Mouse (Mus musculus) G1E (cell line): ENCODE data around the gene Plekha7. TPM values are rescaled to one million over a fixed set of nuclear protein-coding genes. Genes with fewer than 3 reads are reported as not detected.
"Not testable (repeated sequence)": the region's sequence is repeated elsewhere in the genome, so short reads cannot be mapped to it uniquely, and the experiment has no call there.

Source experiments
- ATAC-seq: 2 replicates; pipeline ENCODE4 v1.8.0; 2016; ENCODE audit warnings: mild to moderate bottlenecking; ENCODE audit not compliant: insufficient number of reproducible peaks, poor library complexity, low FRiP score, severe bottlenecking; ENCODE audit errors: extremely low read depth
- DNase-seq: peaks from one replicate; pipeline ENCODE4 v3.0.0; 2012; ENCODE audit warnings: low spot score
- H3K27me3 ChIP-seq: 2 replicates; pipeline ENCODE4 v1.6.1; 2012; ENCODE audit warnings: mild to moderate bottlenecking, low read length, inconsistent platforms; ENCODE audit not compliant: insufficient read depth
- H3K36me3 ChIP-seq: replicated peaks from 2 replicates; pipeline ENCODE3; 2012; ENCODE audit warnings: mild to moderate bottlenecking, inconsistent platforms
- H3K4me1 ChIP-seq: 2 replicates; pipeline ENCODE4 v1.6.1; 2012; ENCODE audit warnings: low read depth, low read length, inconsistent platforms, mixed read lengths; ENCODE audit not compliant: insufficient read depth
- H3K4me3 ChIP-seq: 2 replicates; pipeline ENCODE4 v1.5.1; 2012; ENCODE audit warnings: low read depth, mild to moderate bottlenecking, inconsistent platforms, low read length, moderate library complexity, mixed read lengths
- H3K9me3 ChIP-seq: replicated peaks from 2 replicates; pipeline ENCODE4 v1.6.1; 2012; ENCODE audit warnings: inconsistent platforms
- CTCF ChIP-seq: IDR thresholded peaks from 2 replicates; pipeline ENCODE4 v1.5.1; 2012; ENCODE audit warnings: low read depth, low read length, inconsistent platforms, mixed read lengths
- GATA1 ChIP-seq: IDR thresholded peaks from 2 replicates; pipeline ENCODE4 v1.6.1; 2012; ENCODE audit warnings: borderline replicate concordance, low read length, inconsistent platforms, mixed read lengths
- GATA2 ChIP-seq: IDR thresholded peaks from 2 replicates; pipeline ENCODE4 v1.6.1; 2012; ENCODE audit warnings: low read depth, low read length, inconsistent platforms, borderline replicate concordance
- POLR2AphosphoS5 ChIP-seq: IDR thresholded peaks from 2 replicates; pipeline ENCODE4 v1.6.1; 2012; ENCODE audit warnings: low read depth, low read length, inconsistent platforms; ENCODE audit not compliant: insufficient replicate concordance
- TAL1 ChIP-seq: conservative IDR thresholded peaks from 2 replicates; pipeline ENCODE4 v1.6.1; 2012; ENCODE audit warnings: low read depth, low read length, inconsistent platforms, mixed read lengths
- polyA plus RNA-seq: library from polyadenylated mRNA; stranded (reverse); fragments of >175 nt; gene quantifications from 2 replicates; pipeline ENCODE4 v1.2.3, GENCODE M21; 2012
- total RNA-seq, 2 experiments: library from RNA; stranded (forward) in 1 of 2; stranded (reverse) in 1 of 2; fragments of 200-1000 nt in 1 of 2; fragments of >200 nt in 1 of 2; fragmentation: Nextera tagmentation in 1 of 2; gene quantifications; 2 replicates each; pipeline ENCODE4 v1.2.3; 2014 to 2017

The Plekha7 gene
- total and polyA plus RNA-seq, 3 experiments = 10.1 to 33.4 (median 18.5) TPM

GRCm38 (mm10) chr7:116092710-116093465, 215.3 kb downstream of the Plekha7 start:
- peaks cover 32% of the 10 kb centered on the region for H3K4me1 ChIP-seq
- DNase-seq = peak; percentile 50
- peaks cover 4% of the 10 kb centered on the region for H3K36me3 ChIP-seq
- peaks cover 7% of the 10 kb centered on the region for H3K27me3 ChIP-seq
- H3K9me3 ChIP-seq = no peaks in the 10 kb centered on the region
- peak; percentile 97 for ATAC-seq
- H3K4me3 ChIP-seq = peak overlapping the region; percentile 76
- TF ChIP-seq GATA1 = no peak
- no peak for TF ChIP-seq CTCF
- TF ChIP-seq POLR2AphosphoS5 = no peak
- TF ChIP-seq TAL1 = no peak
- TF ChIP-seq GATA2 = no peak

- H3K4me3 ChIP-seq, H3K4me1 ChIP-seq, H3K9me3 ChIP-seq, DNase-seq, H3K36me3 ChIP-seq: not testable (repeated sequence)
- peaks cover 19% of the 10 kb centered on the region for H3K27me3 ChIP-seq
- peak; percentile 34 for ATAC-seq
Measured at GRCm38 (mm10) chr7:116084366-116084765, 223.8 kb downstream of the Plekha7 start, which contains the start of gene Gm4353. Gene Gm4353 (minus strand): TSS chr7:116084635.

Other genes starting within 250 kb of the Plekha7 start
- 1.4 and 2.7 TPM in 2 replicates for gene Gm4353, start 223.7 kb downstream of the Plekha7 start, total RNA-seq (2014; fragmentation: Nextera tagmentation)
- 2.0 and 2.3 TPM in 2 replicates for gene Gm4353, start 223.7 kb downstream of the Plekha7 start, total RNA-seq (2017)
- gene Gm4353, start 223.7 kb downstream of the Plekha7 start, polyA plus RNA-seq = 0.31 TPM in 1 of 2 replicates, not detected in the other
- 666 and 739 TPM in 2 replicates for gene Rps13, start 25.8 kb upstream of the Plekha7 start, total RNA-seq (2014; fragmentation: Nextera tagmentation)
- 2,275 and 3,588 TPM in 2 replicates for gene Rps13, start 25.8 kb upstream of the Plekha7 start, total RNA-seq (2017)
- 2,567 and 2,962 TPM in 2 replicates for gene Rps13, start 25.8 kb upstream of the Plekha7 start, polyA plus RNA-seq
- gene Pik3c2a, start 135.1 kb upstream of the Plekha7 start, total RNA-seq (2014; fragmentation: Nextera tagmentation) = 43.5 and 45.9 TPM in 2 replicates
- 16.3 and 19.6 TPM in 2 replicates for gene Pik3c2a, start 135.1 kb upstream of the Plekha7 start, total RNA-seq (2017)
- gene Pik3c2a, start 135.1 kb upstream of the Plekha7 start, polyA plus RNA-seq = 0.51 and 0.69 TPM in 2 replicates
- 6.0 and 6.3 TPM in 2 replicates for gene Nucb2, start 196.0 kb upstream of the Plekha7 start, total RNA-seq (2014; fragmentation: Nextera tagmentation)
- 3.4 and 5.3 TPM in 2 replicates for gene Nucb2, start 196.0 kb upstream of the Plekha7 start, total RNA-seq (2017)
- gene Nucb2, start 196.0 kb upstream of the Plekha7 start, polyA plus RNA-seq = 0.20 and 0.64 TPM in 2 replicates